Mouse (Mus musculus) ES-Bruce4 (cell line): ENCODE measurements around the gene Prr22.
A peak's percentile ranks its signal among the peaks of the same experiment; 100 is the strongest.

Experiments used
- CTCF ChIP-seq: IDR thresholded peaks from one replicate; pipeline ENCODE4 v1.8.1; 2011; ENCODE audit warnings: low read depth, low read length
- EP300 ChIP-seq: IDR thresholded peaks from 2 replicates; pipeline ENCODE4 v1.6.1; 2011; ENCODE audit warnings: low read depth, low read length; ENCODE audit not compliant: insufficient read depth
- POLR2A ChIP-seq: IDR thresholded peaks from one replicate; pipeline ENCODE4 v1.8.1; 2011; ENCODE audit warnings: low read length; ENCODE audit not compliant: insufficient read depth

GRCm38 (mm10) chr17:56761991-56762410 lies 8.0 kb upstream of the Prr22 start:
- TF ChIP-seq POLR2A: peak; percentile 55
- no peak for TF ChIP-seq CTCF
- TF ChIP-seq EP300: no peak
